Mouse (Mus musculus) myocyte (in vitro differentiated cells): ENCODE measurements around the gene Prkn. TPM values are rescaled to one million over a fixed set of nuclear protein-coding genes. Genes with fewer than 3 reads are reported as not detected.

ENCODE experiments used
- H3K27me3 ChIP-seq: one replicate; pipeline ENCODE4 v1.6.1; 2011; ENCODE audit not compliant: control insufficient read depth, insufficient read depth, insufficient read length
- H3K36me3 ChIP-seq: one replicate; pipeline ENCODE4 v1.6.1; 2011; ENCODE audit not compliant: control insufficient read depth, insufficient read depth
- H3K4me2 ChIP-seq: one replicate; pipeline ENCODE4 v1.6.1; 2011; ENCODE audit warnings: low read depth, control low read depth
- H3K4me3 ChIP-seq: one replicate; pipeline ENCODE4 v1.5.1; 2011; ENCODE audit warnings: mild to moderate bottlenecking, control low read depth, moderate library complexity
- H3K79me2 ChIP-seq: one replicate; pipeline ENCODE4 v1.6.1; 2011; ENCODE audit not compliant: control insufficient read depth, insufficient read depth
- H3ac ChIP-seq: one replicate; pipeline ENCODE4 v1.6.1; 2011; ENCODE audit not compliant: control insufficient read depth, insufficient read length
- CEBPB ChIP-seq: IDR thresholded peaks from 2 replicates; pipeline ENCODE4 v1.6.1; 2011; ENCODE audit warnings: mild to moderate bottlenecking, moderate library complexity; ENCODE audit not compliant: poor library complexity, insufficient read depth, severe bottlenecking
- E2F4 ChIP-seq: IDR thresholded peaks from one replicate; pipeline ENCODE4 v1.6.1; 2011; ENCODE audit warnings: mild to moderate bottlenecking, control low read depth, moderate library complexity; ENCODE audit not compliant: insufficient read depth
- MAX ChIP-seq: IDR thresholded peaks from one replicate; pipeline ENCODE4 v1.6.1; 2011; ENCODE audit warnings: low read depth, mild to moderate bottlenecking, control low read depth
- MYOD1 ChIP-seq, 3 experiments: IDR thresholded peaks; one replicate each; pipeline ENCODE4 v1.6.1; 2011; ENCODE audit warnings: control low read depth in 2 of 3, low read depth in 2 of 3, mild to moderate bottlenecking in 2 of 3, moderate library complexity in 1 of 3; ENCODE audit not compliant: insufficient read length in 2 of 3, control insufficient read depth in 1 of 3
- MYOG ChIP-seq, 3 experiments: IDR thresholded peaks; one replicate each; pipeline ENCODE4 v1.6.1; 2011; ENCODE audit warnings: control low read depth in 2 of 3, low read depth in 2 of 3, mild to moderate bottlenecking in 2 of 3; ENCODE audit not compliant: insufficient read length in 2 of 3, control insufficient read depth in 1 of 3, insufficient read depth in 1 of 3
- POLR2A ChIP-seq: IDR thresholded peaks from one replicate; pipeline ENCODE4 v1.6.1; 2011; ENCODE audit warnings: low read depth, mild to moderate bottlenecking, control low read depth, moderate library complexity; ENCODE audit not compliant: insufficient read length
- POLR2AphosphoS2 ChIP-seq: IDR thresholded peaks from one replicate; pipeline ENCODE4 v1.6.1; 2011; ENCODE audit warnings: low read depth, control low read depth; ENCODE audit not compliant: insufficient read length
- REST ChIP-seq: IDR thresholded peaks from one replicate; pipeline ENCODE4 v1.6.1; 2011; ENCODE audit warnings: mild to moderate bottlenecking, control low read depth, moderate library complexity; ENCODE audit not compliant: insufficient read depth, insufficient read length
- SRF ChIP-seq: IDR thresholded peaks from one replicate; pipeline ENCODE4 v1.6.1; 2011; ENCODE audit warnings: low read depth; ENCODE audit not compliant: control insufficient read depth, insufficient read length
- TCF12 ChIP-seq: IDR thresholded peaks from one replicate; pipeline ENCODE4 v1.6.1; 2011; ENCODE audit warnings: mild to moderate bottlenecking, control low read depth; ENCODE audit not compliant: poor library complexity, insufficient read depth, severe bottlenecking
- TCF3 ChIP-seq: IDR thresholded peaks from one replicate; pipeline ENCODE4 v1.6.1; 2011; ENCODE audit warnings: low read depth, control low read depth; ENCODE audit not compliant: insufficient read length
- USF1 ChIP-seq: IDR thresholded peaks from one replicate; pipeline ENCODE4 v1.6.1; 2011; ENCODE audit warnings: low read depth, mild to moderate bottlenecking, control low read depth, moderate library complexity
- polyA plus RNA-seq: library from polyadenylated mRNA; unstranded; fragments of >200 nt; fragmentation: generic; extraction: Trizol; gene quantifications from one replicate; pipeline ENCODE4 v1.2.1, GENCODE M21; 2012; ENCODE audit warnings: missing spikeins

The Prkn gene
- polyA plus RNA-seq, 1 experiment = 0.26 TPM

DNA sequence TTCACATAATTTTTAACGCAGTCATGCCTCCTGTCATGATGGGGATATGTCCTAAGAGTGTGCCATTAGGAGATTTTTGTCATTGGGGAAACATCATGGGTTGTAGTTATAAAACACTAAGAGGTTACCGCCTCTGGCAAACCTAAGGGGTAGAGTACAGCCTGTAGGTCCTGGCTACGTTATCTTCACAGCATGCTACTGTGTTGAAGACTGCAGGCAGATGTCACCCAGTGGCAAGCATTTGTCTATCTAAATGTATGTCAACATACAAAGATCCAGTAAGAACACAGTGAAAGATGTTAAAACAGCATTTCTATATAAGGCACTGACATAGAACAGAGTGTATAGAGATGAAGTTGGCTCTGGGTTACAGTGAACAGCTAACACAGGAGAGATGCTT is 1155.3 kb downstream of the Prkn start:
- TF ChIP-seq CEBPB = no peak
- TF ChIP-seq POLR2AphosphoS2 = no peak
- TF ChIP-seq POLR2A = no peak
- no peak for TF ChIP-seq TCF12
- TF ChIP-seq REST = no peak
- TF ChIP-seq MYOG (IDR thresholded peaks at IDR 0.05; ENCODE audit: control insufficient read depth in 1 of 3, insufficient read depth in 1 of 3, insufficient read length in 2 of 3, low read depth in 2 of 3) = no peak
- no peak for TF ChIP-seq E2F4
- TF ChIP-seq USF1 = no peak
- no peak for TF ChIP-seq SRF
- Histone ChIP-seq H3K27me3 (peaks cover 9% of the 10 kb centered on the region), H3K4me3 (no peak overlapping the region)

DNA sequence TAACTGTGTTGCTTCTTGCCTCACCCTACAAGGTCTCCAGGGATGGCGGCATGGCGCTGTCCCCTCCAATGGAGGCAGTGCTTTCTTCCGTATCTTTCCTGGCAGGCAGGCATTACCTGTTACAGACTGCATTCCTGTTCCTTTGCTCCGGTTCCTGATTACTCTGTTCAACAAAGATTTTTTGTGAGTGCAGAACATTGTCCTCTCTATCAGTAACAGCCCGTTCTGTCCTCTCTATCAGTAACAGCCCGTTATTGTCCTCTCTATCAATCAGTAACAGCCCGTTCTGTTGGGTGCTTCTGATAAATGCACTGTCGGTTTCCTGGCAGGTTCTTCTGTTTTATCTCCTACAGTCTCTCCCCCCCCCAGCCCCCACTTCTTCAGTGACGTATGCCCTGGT is 1156.1 kb downstream of the Prkn start:
- no peaks in the 10 kb centered on the region for H3K79me2 ChIP-seq
- H3K4me3 ChIP-seq = no peak overlapping the region
- H3K27me3 ChIP-seq = peaks cover 9% of the 10 kb centered on the region
- TF ChIP-seq E2F4 = no peak
- TF ChIP-seq CEBPB = no peak
- TF ChIP-seq SRF = no peak
- no peak for TF ChIP-seq POLR2A
- TF ChIP-seq REST = no peak
- TF ChIP-seq TCF3 = no peak
- TF ChIP-seq POLR2AphosphoS2 = no peak
- TF ChIP-seq USF1 = no peak
- no peak for TF ChIP-seq MYOD1 (IDR thresholded peaks at IDR 0.05; ENCODE audit: control insufficient read depth in 1 of 3, insufficient read length in 2 of 3, low read depth in 2 of 3)
- no peak for TF ChIP-seq MAX
- H3K4me2 ChIP-seq = no peak overlapping the region
- no peak overlapping the region for H3ac ChIP-seq
- no peaks in the 10 kb centered on the region for H3K36me3 ChIP-seq

More for the DNA sequence above, 1155.3 kb downstream of the Prkn start:
- Histone ChIP-seq H3K79me2 (no peaks in the 10 kb centered on the region), H3K36me3 (no peaks in the 10 kb centered on the region), H3K4me2 (no peak overlapping the region), H3ac (no peak overlapping the region)

DNA sequence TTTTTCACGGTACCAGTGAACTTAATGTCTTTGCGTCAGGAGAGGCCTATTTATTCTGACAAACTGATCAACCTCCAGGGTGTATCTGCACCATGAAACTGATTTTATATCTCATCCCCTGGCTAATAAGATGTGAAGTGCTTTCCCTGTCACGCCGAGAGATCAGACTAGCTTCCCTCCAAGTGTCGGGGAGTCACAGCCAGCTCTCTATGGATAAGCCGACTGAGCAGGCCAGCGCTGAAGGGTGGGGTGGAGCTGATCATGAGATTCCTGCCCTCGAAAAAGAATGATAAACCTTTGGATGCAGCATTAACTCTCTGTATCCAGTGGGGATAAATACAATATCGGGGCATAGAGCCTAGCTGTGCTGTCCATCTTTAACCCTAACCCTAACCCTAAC is 1160.1 kb downstream of the Prkn start:
- no peaks in the 10 kb centered on the region for H3K79me2 ChIP-seq
- TF ChIP-seq MYOG (IDR thresholded peaks at IDR 0.05; ENCODE audit: control insufficient read depth in 1 of 3, insufficient read depth in 1 of 3, insufficient read length in 2 of 3, low read depth in 2 of 3) = no peak
- peaks cover 4% of the 10 kb centered on the region for H3K27me3 ChIP-seq
- no peak overlapping the region for H3ac ChIP-seq
- no peak overlapping the region for H3K4me2 ChIP-seq
- H3K36me3 ChIP-seq = no peaks in the 10 kb centered on the region
- no peak overlapping the region for H3K4me3 ChIP-seq

DNA sequence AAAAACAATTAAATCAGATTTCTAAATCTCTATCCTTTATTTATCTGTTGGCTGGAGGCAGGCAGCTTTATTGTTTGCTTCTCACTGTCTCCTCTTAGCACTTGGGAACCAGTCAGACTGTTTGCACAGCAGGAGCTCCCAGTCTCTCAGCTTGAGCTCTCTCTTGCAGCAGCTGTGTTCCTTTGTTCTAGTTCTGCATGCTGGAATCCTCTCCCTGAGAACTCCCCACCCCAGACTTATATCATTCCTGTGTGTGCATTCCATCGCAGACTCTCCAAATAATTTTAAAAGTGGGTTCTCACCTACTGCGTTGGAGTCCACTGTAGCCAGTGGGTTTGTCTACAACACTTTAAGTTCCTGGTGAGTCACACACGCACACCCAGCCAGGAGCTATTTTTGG is 1181.1 kb downstream of the Prkn start:
- no peak overlapping the region for H3ac ChIP-seq
- no peaks in the 10 kb centered on the region for H3K27me3 ChIP-seq
- no peak overlapping the region for H3K4me2 ChIP-seq
- no peak overlapping the region for H3K4me3 ChIP-seq
- no peaks in the 10 kb centered on the region for H3K79me2 ChIP-seq
- TF ChIP-seq POLR2AphosphoS2 = no peak
- TF ChIP-seq USF1 = no peak
- no peak for TF ChIP-seq REST
- no peak for TF ChIP-seq MYOG (IDR thresholded peaks at IDR 0.05; ENCODE audit: control insufficient read depth in 1 of 3, insufficient read depth in 1 of 3, insufficient read length in 2 of 3, low read depth in 2 of 3)
- no peak for TF ChIP-seq E2F4
- no peak for TF ChIP-seq CEBPB
- TF ChIP-seq MAX = no peak
- TF ChIP-seq SRF = no peak
- TF ChIP-seq POLR2A = no peak
- no peak for TF ChIP-seq TCF3
- TF ChIP-seq TCF12 = no peak
- TF ChIP-seq MYOD1 (IDR thresholded peaks at IDR 0.05; ENCODE audit: control insufficient read depth in 1 of 3, insufficient read length in 2 of 3, low read depth in 2 of 3) = no peak
- H3K36me3 ChIP-seq = no peaks in the 10 kb centered on the region

DNA sequence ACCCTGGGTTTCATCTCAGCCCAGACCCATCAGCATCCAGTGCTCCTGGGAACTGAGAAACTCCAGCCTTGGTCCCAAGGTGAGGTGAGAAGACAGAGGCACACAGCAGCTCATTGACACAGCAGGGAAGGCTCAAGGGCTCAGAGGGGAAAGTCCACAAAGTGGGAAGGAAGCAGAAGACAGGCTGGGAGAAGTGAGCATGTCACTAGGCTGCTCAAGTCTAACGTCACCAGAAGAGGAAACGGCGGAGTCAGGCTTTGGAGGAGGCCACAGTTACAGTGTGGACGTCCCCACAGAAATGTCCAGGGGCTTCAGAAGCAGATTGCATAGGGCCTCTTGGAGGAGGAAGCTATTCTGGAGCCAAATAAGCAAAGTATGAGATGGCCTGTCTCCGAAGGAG is 1189.2 kb downstream of the Prkn start:
- H3K27me3 ChIP-seq = peaks cover 3% of the 10 kb centered on the region
- no peak overlapping the region for H3K4me2 ChIP-seq
- no peak overlapping the region for H3ac ChIP-seq
- no peaks in the 10 kb centered on the region for H3K79me2 ChIP-seq
- H3K4me3 ChIP-seq = no peak overlapping the region
- TF ChIP-seq REST (no peak), MAX (no peak), POLR2AphosphoS2 (no peak), TCF3 (no peak)
- no peaks in the 10 kb centered on the region for H3K36me3 ChIP-seq
